Mouse (Mus musculus) neural tube, embryonic 11.5 days (tissue): ENCODE measurements around the gene D10Jhu81e. TPM values are rescaled to one million over a fixed set of nuclear protein-coding genes. Genes with fewer than 3 reads are reported as not detected.
A peak's percentile ranks its signal among the peaks of the same experiment; 100 is the strongest.

Experiments used
- ATAC-seq: fragments of 200-750 bp; cut with Nextera tagmentation; 2 replicates; pipeline ENCODE4 v1.8.0; 2017; ENCODE audit warnings: moderate number of reproducible peaks, mild to moderate bottlenecking, moderate TSS enrichment, moderate library complexity; ENCODE audit not compliant: insufficient read depth, low FRiP score, low TSS enrichment
- DNase-seq: peaks from one replicate; pipeline ENCODE4 v3.0.0-alpha.2; 2015; ENCODE audit warnings: low spot score
- H3K27ac ChIP-seq: fragments of 300-500 bp; sonication (generic); 2 replicates; pipeline ENCODE4 v1.5.1; 2014; ENCODE audit warnings: low read depth, mild to moderate bottlenecking, low read length
- H3K27me3 ChIP-seq: fragments of 300-500 bp; sonication (generic); 2 replicates; pipeline ENCODE4 v1.6.1; 2014; ENCODE audit warnings: mild to moderate bottlenecking, low read length, mixed read lengths; ENCODE audit not compliant: control insufficient read depth, insufficient read depth
- H3K36me3 ChIP-seq: fragments of 300-500 bp; sonication (generic); 2 replicates; pipeline ENCODE4 v1.6.1; 2014; ENCODE audit warnings: mild to moderate bottlenecking, low read length, moderate library complexity, mixed read lengths; ENCODE audit not compliant: control insufficient read depth, insufficient read depth
- H3K4me1 ChIP-seq: fragments of 300-500 bp; sonication (generic); 2 replicates; pipeline ENCODE4 v1.6.1; 2014; ENCODE audit warnings: low read length, mixed read lengths; ENCODE audit not compliant: control insufficient read depth, insufficient read depth
- H3K4me2 ChIP-seq: fragments of 300-500 bp; sonication (generic); 2 replicates; pipeline ENCODE4 v1.6.1; 2014; ENCODE audit warnings: low read depth, mild to moderate bottlenecking, moderate library complexity
- H3K4me3 ChIP-seq: fragments of 300-500 bp; sonication (generic); 2 replicates; pipeline ENCODE4 v1.5.1; 2014; ENCODE audit warnings: low read depth, low read length
- H3K9ac ChIP-seq: fragments of 300-500 bp; sonication (generic); 2 replicates; pipeline ENCODE4 v1.6.1; 2014; ENCODE audit warnings: mild to moderate bottlenecking, low read length
- H3K9me3 ChIP-seq: fragments of 300-500 bp; sonication (generic); 2 replicates; pipeline ENCODE4 v1.6.1; 2016; ENCODE audit warnings: low read length; ENCODE audit not compliant: control insufficient read depth
- WGBS: fragments of 180-500 bp; shearing (Covaris S2); extraction: QIAGEN DNeasy Blood & Tissue Kit; methylation state at CpG from one replicate; pipeline ENCODE4 v1.1.7; 2014; 5-methylcytosine and 5-hydroxymethylcytosine counted together
- polyA plus RNA-seq: library from polyadenylated mRNA; unstranded; fragments of >200 nt; fragmentation: Nextera tagmentation; extraction: Ambion mirVana; gene quantifications from 2 replicates; pipeline ENCODE4 v1.2.1, GENCODE M21; 2014

D10Jhu81e gene
- polyA plus RNA-seq, 1 experiment from 2014 or later, result 17.8 TPM

GRCm38 (mm10) chr10:78140251-78140600, 29.4 kb downstream of the D10Jhu81e start:
- H3K4me1 ChIP-seq, result no peaks in the 10 kb centered on the region
- DNase-seq, result no peak
- no peak for ATAC-seq
- no peak overlapping the region for H3K27ac ChIP-seq
- H3K4me2 ChIP-seq, result no peak overlapping the region
- no peaks in the 10 kb centered on the region for H3K36me3 ChIP-seq
- no peaks in the 10 kb centered on the region for H3K9me3 ChIP-seq
- WGBS, result 91% methylated on average over 1 of the region's 1 CpGs
- H3K4me3 ChIP-seq, result no peak overlapping the region
- no peaks in the 10 kb centered on the region for H3K27me3 ChIP-seq
- no peak overlapping the region for H3K9ac ChIP-seq

DNA sequence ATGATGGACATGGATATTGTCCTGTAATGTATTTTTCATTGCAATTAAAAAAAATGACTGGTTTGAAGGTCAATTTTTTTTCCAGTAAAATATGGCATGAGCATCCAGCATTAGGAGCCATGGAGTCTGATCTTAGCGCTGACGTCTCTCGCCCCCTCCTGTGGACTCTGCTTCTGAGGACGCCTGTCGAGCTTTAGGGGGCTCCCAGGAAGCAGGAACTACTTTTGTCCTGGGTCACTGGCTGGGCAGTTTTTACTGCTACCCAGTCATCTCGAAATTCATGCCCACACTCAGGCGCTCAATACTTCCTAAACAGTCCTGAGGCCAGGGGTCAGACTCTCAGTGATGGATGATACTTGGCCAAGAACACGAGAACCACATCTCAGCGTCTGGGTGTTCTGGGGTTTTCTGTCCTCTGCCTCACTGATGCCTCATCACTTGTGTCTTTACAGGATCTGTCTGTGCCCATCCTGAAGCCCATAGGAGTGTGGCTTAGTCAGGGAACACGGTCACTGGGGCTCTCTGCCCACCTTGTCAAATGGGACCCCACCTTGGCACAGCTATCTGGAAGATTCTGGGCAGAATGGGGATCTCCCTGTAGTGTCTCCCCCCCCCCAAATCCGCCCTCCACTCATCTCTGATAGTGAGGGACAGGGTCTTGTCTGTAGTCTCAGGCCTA, 29.9 kb downstream of the D10Jhu81e start:
- no peaks in the 10 kb centered on the region for H3K27me3 ChIP-seq
- H3K4me1 ChIP-seq, result no peaks in the 10 kb centered on the region
- H3K27ac ChIP-seq, result no peak overlapping the region
- ATAC-seq (no peak), DNase-seq (no peak)
- no peaks in the 10 kb centered on the region for H3K9me3 ChIP-seq
- no peaks in the 10 kb centered on the region for H3K36me3 ChIP-seq
- no peak overlapping the region for H3K9ac ChIP-seq
- no peak overlapping the region for H3K4me2 ChIP-seq
- 67% methylated on average over 11 of the region's 11 CpGs for WGBS
- no peak overlapping the region for H3K4me3 ChIP-seq

- H3K9ac ChIP-seq, result no peak overlapping the region
- H3K27ac ChIP-seq, result no peak overlapping the region
- 73% methylated on average over 14 of the region's 14 CpGs for WGBS
- no peak overlapping the region for H3K4me2 ChIP-seq
- no peak overlapping the region for H3K4me3 ChIP-seq
- no peaks in the 10 kb centered on the region for H3K27me3 ChIP-seq
- DNase-seq, result no peak
- no peak for ATAC-seq
- H3K36me3 ChIP-seq, result no peaks in the 10 kb centered on the region
- H3K9me3 ChIP-seq, result no peaks in the 10 kb centered on the region
- no peaks in the 10 kb centered on the region for H3K4me1 ChIP-seq
These were observed 30.6 kb downstream of the D10Jhu81e start for GRCm38 (mm10) chr10:78138812-78139523.

GRCm38 (mm10) chr10:78137191-78137590, 32.4 kb downstream of the D10Jhu81e start:
- no peaks in the 10 kb centered on the region for H3K27me3 ChIP-seq
- H3K36me3 ChIP-seq, result no peaks in the 10 kb centered on the region
- H3K9me3 ChIP-seq, result no peaks in the 10 kb centered on the region
- no peak overlapping the region for H3K27ac ChIP-seq
- no peak overlapping the region for H3K9ac ChIP-seq
- no peak for ATAC-seq
- H3K4me1 ChIP-seq, result no peaks in the 10 kb centered on the region
- 87% methylated on average over 3 of the region's 3 CpGs for WGBS
- no peak overlapping the region for H3K4me2 ChIP-seq
- no peak overlapping the region for H3K4me3 ChIP-seq
- no peak for DNase-seq

- no peaks in the 10 kb centered on the region for H3K4me1 ChIP-seq
- H3K27ac ChIP-seq, result no peak overlapping the region
- no peak overlapping the region for H3K9ac ChIP-seq
- ATAC-seq (no peak), DNase-seq (no peak)
- WGBS, result 84% methylated on average over 5 of the region's 5 CpGs
- no peaks in the 10 kb centered on the region for H3K9me3 ChIP-seq
- H3K4me3 ChIP-seq, result no peak overlapping the region
- no peaks in the 10 kb centered on the region for H3K27me3 ChIP-seq
- H3K36me3 ChIP-seq, result no peaks in the 10 kb centered on the region
- no peak overlapping the region for H3K4me2 ChIP-seq
These were observed 33.6 kb downstream of the D10Jhu81e start for GRCm38 (mm10) chr10:78135947-78136346.

- DNase-seq (peak; percentile 61), ATAC-seq (peak; percentile 48; the same call in 1 of the 2 replicates)
- Histone ChIP-seq H3K4me3 (no peak overlapping the region), H3K27ac (no peak overlapping the region), H3K36me3 (no peaks in the 10 kb centered on the region), H3K4me1 (no peaks in the 10 kb centered on the region), H3K9ac (no peak overlapping the region), H3K4me2 (0 out of 2 replicates have a peak overlapping the region, but pooled peaks have one; percentile 20), H3K27me3 (no peaks in the 10 kb centered on the region), H3K9me3 (no peaks in the 10 kb centered on the region)
- 17% methylated on average over 14 of the region's 14 CpGs for WGBS
These were observed 34.4 kb downstream of the D10Jhu81e start for GRCm38 (mm10) chr10:78134975-78135798.

DNA sequence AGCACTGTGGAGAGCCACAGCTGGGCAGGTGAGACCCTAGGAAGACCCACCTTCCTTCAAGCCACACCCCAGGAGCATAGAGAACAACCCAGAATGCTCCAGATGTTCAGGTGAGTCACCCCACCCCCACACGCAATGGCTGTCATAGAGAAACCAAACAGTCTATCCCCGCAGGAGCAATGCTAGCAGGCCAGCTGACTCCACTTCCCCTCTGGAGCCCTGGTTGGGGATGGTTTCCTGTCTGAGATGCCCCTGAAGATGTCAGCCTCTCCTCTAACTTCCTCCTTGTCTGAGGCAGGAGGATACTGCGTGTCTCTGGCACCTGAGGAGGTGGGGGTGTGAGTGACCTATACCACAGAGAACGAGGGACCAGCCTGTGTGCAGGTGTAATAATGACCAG, 35.2 kb downstream of the D10Jhu81e start:
- DNase-seq (no peak), ATAC-seq (no peak)
- Histone ChIP-seq H3K4me1 (no peaks in the 10 kb centered on the region), H3K36me3 (no peaks in the 10 kb centered on the region), H3K4me3 (no peak overlapping the region), H3K4me2 (no peak overlapping the region), H3K27me3 (no peaks in the 10 kb centered on the region), H3K27ac (no peak overlapping the region), H3K9me3 (no peaks in the 10 kb centered on the region), H3K9ac (no peak overlapping the region)
- WGBS, result 70% methylated on average over 4 of the region's 4 CpGs

DNA sequence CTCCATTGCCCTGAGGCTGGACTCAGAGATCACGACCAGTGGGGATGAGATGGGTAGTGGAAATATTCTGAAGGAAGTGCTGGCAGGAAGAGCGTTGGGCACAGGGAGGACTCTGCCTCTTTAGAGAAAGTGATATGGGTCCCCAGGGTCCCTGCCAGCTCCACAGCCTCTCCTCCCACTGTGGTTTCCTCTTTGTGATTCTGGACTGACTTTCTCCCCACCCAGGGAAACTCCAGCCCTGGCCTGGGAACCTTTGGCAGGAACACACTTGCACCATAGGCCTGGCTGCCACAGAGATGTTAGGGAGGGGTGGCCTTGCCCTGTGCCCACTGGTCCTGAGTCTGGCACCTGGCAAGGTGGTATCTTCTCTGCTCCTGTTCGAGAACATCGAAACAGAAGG, 39.6 kb downstream of the D10Jhu81e start:
- WGBS, result 74% methylated on average over 4 of the region's 4 CpGs
- no peak overlapping the region for H3K27ac ChIP-seq
- H3K36me3 ChIP-seq, result no peaks in the 10 kb centered on the region
- no peak overlapping the region for H3K9ac ChIP-seq
- H3K4me1 ChIP-seq, result no peaks in the 10 kb centered on the region
- ATAC-seq, result no peak
- H3K9me3 ChIP-seq, result no peaks in the 10 kb centered on the region
- DNase-seq, result no peak
- no peaks in the 10 kb centered on the region for H3K27me3 ChIP-seq
- H3K4me2 ChIP-seq, result no peak overlapping the region
- no peak overlapping the region for H3K4me3 ChIP-seq
